13 mouse cellular contexts compared by ENCODE assay signal in the genomic region with DNA sequence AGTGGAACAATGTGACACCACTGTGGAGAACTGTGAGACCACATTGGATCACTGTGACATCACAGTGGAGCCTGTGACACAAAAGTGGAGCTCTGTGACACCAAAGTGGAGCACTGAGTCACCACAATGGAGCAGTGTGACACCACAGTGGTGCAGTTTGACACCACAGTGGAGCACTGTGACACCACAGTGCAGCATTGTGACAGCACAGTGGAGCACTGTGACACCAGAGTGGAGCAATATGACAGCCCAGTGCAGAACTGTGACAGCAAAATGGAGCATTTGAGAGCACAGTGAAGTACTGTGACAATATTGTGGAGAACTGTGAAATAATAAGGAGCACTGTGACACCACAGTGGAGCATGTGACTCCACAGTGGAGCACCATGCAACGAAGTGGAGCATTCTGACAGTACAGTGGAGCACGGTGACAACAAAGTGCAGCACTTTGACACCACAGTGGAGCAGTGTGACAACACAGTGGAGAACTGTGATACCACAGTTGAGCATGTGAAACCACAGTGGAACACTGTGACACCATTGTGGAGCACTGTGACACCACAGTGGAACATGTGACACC.
DNase-seq lines count a peak whose midpoint lies in the region; ATAC-seq lines count a peak whose summit lies in the region.
"Had no signal": no experiment of that assay in that cellular context is flagged by ENCODE, and none has a peak within 500 bp of the region (broad histone marks: within the 10 kb centered on the region; RNA-seq: fewer than 3 reads in every experiment).

No protein-coding gene starts in this region.

- no peaks in the 10 kb centered on the region for H3K27me3 ChIP-seq in heart, embryonic 11.5 days (ENCODE audit: control insufficient read depth, insufficient read depth, low read length)
- no peaks in the 10 kb centered on the region for H3K27me3 ChIP-seq in heart, embryonic 12.5 days (replicated peaks)
- H3K27me3 ChIP-seq in neural tube, embryonic 11.5 days (ENCODE audit: control insufficient read depth, insufficient read depth, low read length) = no peaks in the 10 kb centered on the region
- no peaks in the 10 kb centered on the region for H3K27me3 ChIP-seq in neural tube, embryonic 15.5 days (replicated peaks)
- H3K27me3 ChIP-seq: CH12.LX; intestine, embryonic 15.5 days had no signal

- H3K4me2 ChIP-seq in heart, embryonic 11.5 days = no peak overlapping the region
- H3K4me2 ChIP-seq in heart, embryonic 12.5 days = no peak overlapping the region
- no peak overlapping the region for H3K4me2 ChIP-seq in neural tube, embryonic 11.5 days (ENCODE audit: low read depth)
- H3K4me2 ChIP-seq in neural tube, embryonic 15.5 days = no peak overlapping the region
- H3K4me2 ChIP-seq: intestine, embryonic 15.5 days had no signal

- H3K4me3 ChIP-seq in heart, embryonic 11.5 days (ENCODE audit: low read depth, low read length) = no peak overlapping the region
- H3K4me3 ChIP-seq in heart, embryonic 12.5 days = no peak overlapping the region
- H3K4me3 ChIP-seq in neural tube, embryonic 11.5 days (ENCODE audit: low read depth, low read length) = no peak overlapping the region
- no peak overlapping the region for H3K4me3 ChIP-seq in neural tube, embryonic 15.5 days (replicated peaks)
- H3K4me3 ChIP-seq: embryonic facial prominence, embryonic 10.5 days; intestine, embryonic 15.5 days; left cerebral cortex, adult 2 months had no signal

- H3K9ac ChIP-seq in heart, embryonic 11.5 days (ENCODE audit: low read depth, low read length) = no peak overlapping the region
- no peak overlapping the region for H3K9ac ChIP-seq in heart, embryonic 12.5 days
- H3K9ac ChIP-seq in neural tube, embryonic 11.5 days (ENCODE audit: low read length) = no peak overlapping the region
- no peak overlapping the region for H3K9ac ChIP-seq in neural tube, embryonic 15.5 days (replicated peaks)
- H3K9ac ChIP-seq: intestine, embryonic 15.5 days had no signal

- H3K9me3 ChIP-seq in heart, embryonic 11.5 days (replicated peaks; ENCODE audit: control insufficient read depth, low read length) = peaks cover 73% of the 10 kb centered on the region
- H3K9me3 ChIP-seq in heart, embryonic 12.5 days (replicated peaks) = peaks cover 75% of the 10 kb centered on the region
- H3K9me3 ChIP-seq in neural tube, embryonic 11.5 days (ENCODE audit: control insufficient read depth, low read length) = peaks cover 74% of the 10 kb centered on the region
- H3K9me3 ChIP-seq in neural tube, embryonic 15.5 days (replicated peaks) = peaks cover 72% of the 10 kb centered on the region

- H3K4me1 ChIP-seq in heart, embryonic 11.5 days (ENCODE audit: control insufficient read depth, insufficient read depth, low read length) = no peaks in the 10 kb centered on the region
- no peaks in the 10 kb centered on the region for H3K4me1 ChIP-seq in heart, embryonic 12.5 days (replicated peaks)
- no peaks in the 10 kb centered on the region for H3K4me1 ChIP-seq in neural tube, embryonic 11.5 days (ENCODE audit: control insufficient read depth, insufficient read depth, low read length)
- no peaks in the 10 kb centered on the region for H3K4me1 ChIP-seq in neural tube, embryonic 15.5 days
- H3K4me1 ChIP-seq: embryonic facial prominence, embryonic 10.5 days; intestine, embryonic 15.5 days had no signal

- intact Hi-C loops in gastrocnemius, postnatal 14 days (cut with DNase I; ENCODE audit: low total_unique reads) = no loop called here

- peak; percentile 7 for DNase-seq in neural tube, embryonic 11.5 days (ENCODE audit: low spot score)
- peak; percentile 7 for DNase-seq in 416B (ENCODE audit: low read depth)
- DNase-seq in gastrocnemius, postnatal 14 days = peak; percentile 2
- no peak for DNase-seq in retina, postnatal 1 day
- DNase-seq: cerebellum, adult 9-11 months; lung, postnatal 14 days had no signal

- 0 out of 2 replicates have a peak, but pooled peaks have one; percentile 0 for ATAC-seq in heart, embryonic 11.5 days (replicated peaks; ENCODE audit: insufficient number of reproducible peaks, low FRiP score, low TSS enrichment)
- ATAC-seq in heart, embryonic 12.5 days (ENCODE audit: insufficient number of reproducible peaks, low FRiP score) = no peak
- ATAC-seq in neural tube, embryonic 11.5 days (ENCODE audit: insufficient read depth, low FRiP score, low TSS enrichment) = no peak
- no peak for ATAC-seq in neural tube, embryonic 15.5 days (ENCODE audit: low FRiP score)
- ATAC-seq: intestine, embryonic 15.5 days had no signal

- WGBS in heart, embryonic 11.5 days (ENCODE audit: insufficient replicate concordance) = 61% methylated on average over 2 of the region's 2 CpGs
- WGBS in heart, embryonic 12.5 days = 52% methylated on average over 2 of the region's 2 CpGs
- WGBS in neural tube, embryonic 11.5 days = 67% methylated on average over 2 of the region's 2 CpGs
- 75% methylated on average over 2 of the region's 2 CpGs for WGBS in neural tube, embryonic 15.5 days

- no peak overlapping the region for H3K27ac ChIP-seq in heart, embryonic 11.5 days (ENCODE audit: low read depth, low read length)
- no peak overlapping the region for H3K27ac ChIP-seq in heart, embryonic 12.5 days (ENCODE audit: poor library complexity, severe bottlenecking)
- no peak overlapping the region for H3K27ac ChIP-seq in neural tube, embryonic 11.5 days (ENCODE audit: low read depth, low read length)
- no peak overlapping the region for H3K27ac ChIP-seq in neural tube, embryonic 15.5 days (replicated peaks)
- H3K27ac ChIP-seq: embryonic facial prominence, embryonic 10.5 days; intestine, embryonic 15.5 days; left cerebral cortex, adult 2 months had no signal

- H3K36me3 ChIP-seq in heart, embryonic 11.5 days (ENCODE audit: control insufficient read depth, insufficient read depth, low read length) = no peaks in the 10 kb centered on the region; the same call in 1 of the 2 replicates
- no peaks in the 10 kb centered on the region for H3K36me3 ChIP-seq in heart, embryonic 12.5 days
- peaks cover 3% of the 10 kb centered on the region; the same call in 1 of the 2 replicates for H3K36me3 ChIP-seq in neural tube, embryonic 11.5 days (ENCODE audit: control insufficient read depth, insufficient read depth, low read length)
- H3K36me3 ChIP-seq in neural tube, embryonic 15.5 days = no peaks in the 10 kb centered on the region
- H3K36me3 ChIP-seq: embryonic facial prominence, embryonic 10.5 days; intestine, embryonic 15.5 days had no signal
